Mouse (Mus musculus): ENCODE data around the gene Ddit4. TPM values are rescaled to one million over a fixed set of nuclear protein-coding genes. Genes with fewer than 3 reads are reported as not detected.
A peak's percentile ranks its signal among the peaks of the same experiment; 100 is the strongest.

The Ddit4 gene
- total RNA-seq, 4 experiments from 2014 or later, result 51.3 to 71.6 (median 61.4) TPM

DNA sequence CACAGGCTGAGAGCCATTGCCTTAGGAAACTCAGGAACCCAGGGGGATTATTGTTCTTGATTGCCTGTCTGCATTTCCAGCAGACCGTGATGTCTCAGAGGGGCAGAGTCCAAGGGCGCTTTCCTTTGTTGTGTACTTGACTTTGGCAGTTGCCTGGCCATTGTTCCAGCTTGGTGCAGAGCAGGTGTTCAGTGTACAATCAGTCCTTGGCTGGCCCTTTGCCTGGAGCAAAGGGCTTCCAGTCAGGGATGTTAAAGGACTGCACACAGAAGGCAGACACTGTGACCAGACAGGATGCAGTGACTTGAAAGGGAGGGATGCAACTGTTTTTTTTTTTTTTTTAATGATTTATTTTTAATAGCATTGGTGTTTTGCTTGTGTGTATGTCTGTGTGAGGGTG is 20.9 kb upstream of the Ddit4 start:
- DNase-seq (ENCODE audit: low spot score in 2 of 2), result no peak

DNA sequence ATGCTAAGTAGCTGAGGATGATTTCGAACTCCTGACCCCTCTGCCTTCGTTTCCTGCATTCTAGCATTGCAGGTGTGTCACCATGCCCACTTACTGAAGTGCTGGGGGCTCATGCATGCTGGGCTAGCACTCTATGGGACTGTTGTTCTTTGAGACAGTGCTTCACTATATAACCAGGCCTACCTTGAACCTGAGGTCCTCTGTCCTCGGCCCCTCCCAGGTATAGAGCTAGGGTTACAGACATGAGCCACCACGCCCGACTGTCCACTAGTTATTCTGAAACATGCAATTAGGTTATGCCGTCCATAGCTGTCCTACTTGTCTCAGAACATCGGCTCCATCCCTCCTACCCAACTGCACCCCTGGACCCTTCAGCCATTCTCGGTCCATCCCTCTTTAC is 20.2 kb upstream of the Ddit4 start:
- no peak for DNase-seq (ENCODE audit: low spot score in 2 of 2)

DNA sequence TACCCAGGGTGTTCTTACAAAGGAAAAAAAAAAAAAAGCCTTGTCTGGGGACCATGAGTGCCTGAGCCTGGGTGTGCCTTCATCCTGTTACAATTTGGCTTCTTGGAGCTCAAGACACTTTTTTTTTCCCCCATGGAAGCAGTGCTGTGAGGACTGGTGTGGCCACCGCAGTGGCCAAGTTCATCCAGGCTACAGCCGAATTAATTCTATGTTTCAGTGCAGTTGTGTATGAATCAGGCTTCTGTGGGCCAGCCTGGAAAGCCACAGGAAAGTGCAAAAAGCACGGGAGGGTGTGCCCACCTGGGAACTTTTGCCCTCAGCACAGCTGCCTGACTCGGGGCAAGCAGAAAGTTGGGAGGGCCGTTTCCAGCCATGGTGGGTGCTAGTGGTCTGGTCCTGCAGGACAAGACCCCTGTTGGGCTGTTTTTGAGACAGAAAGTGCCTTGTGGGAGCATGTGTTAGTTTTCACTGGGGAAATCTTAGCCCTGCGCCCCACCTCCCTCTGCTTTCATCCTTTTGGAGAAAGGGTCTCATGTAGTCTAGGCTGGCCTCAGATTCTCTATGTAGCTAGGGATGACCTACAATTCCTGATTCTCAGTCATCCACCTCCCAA is 18.9 kb upstream of the Ddit4 start:
- no peak for DNase-seq (ENCODE audit: low spot score in 2 of 2)

DNA sequence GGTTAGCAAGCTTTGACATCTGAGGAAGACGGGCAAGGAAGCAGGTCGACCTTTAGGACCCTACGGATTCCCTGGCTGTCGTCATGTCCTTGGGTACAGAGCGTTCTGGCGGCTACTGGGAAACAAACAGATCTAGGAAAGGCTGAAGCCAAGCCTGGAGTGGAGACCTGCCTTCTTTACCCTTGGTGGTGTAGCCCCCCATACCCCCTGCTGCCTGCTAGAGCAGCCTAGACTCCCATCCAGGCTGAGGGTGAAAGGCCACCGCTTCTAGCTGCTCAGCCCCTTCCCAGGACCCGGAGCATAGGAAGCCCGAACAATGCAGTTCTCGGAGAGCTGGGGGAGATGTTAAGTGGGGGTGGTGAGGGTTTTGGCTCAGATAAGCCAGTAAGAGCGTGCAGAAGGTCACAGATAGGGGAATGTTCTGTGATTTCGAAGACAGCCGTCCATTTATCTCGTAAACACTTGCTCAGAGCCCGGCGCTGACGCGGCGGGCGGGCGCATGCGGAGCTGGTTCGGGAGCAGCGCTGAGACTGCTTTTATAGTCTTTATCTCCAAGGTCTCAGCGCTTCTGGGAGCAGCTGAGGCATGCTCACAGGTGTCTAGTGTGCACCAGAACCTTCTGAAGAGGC is 18.3 kb upstream of the Ddit4 start:
- peak; percentile 64 to 78 for DNase-seq (ENCODE audit: low spot score in 2 of 2)

DNA sequence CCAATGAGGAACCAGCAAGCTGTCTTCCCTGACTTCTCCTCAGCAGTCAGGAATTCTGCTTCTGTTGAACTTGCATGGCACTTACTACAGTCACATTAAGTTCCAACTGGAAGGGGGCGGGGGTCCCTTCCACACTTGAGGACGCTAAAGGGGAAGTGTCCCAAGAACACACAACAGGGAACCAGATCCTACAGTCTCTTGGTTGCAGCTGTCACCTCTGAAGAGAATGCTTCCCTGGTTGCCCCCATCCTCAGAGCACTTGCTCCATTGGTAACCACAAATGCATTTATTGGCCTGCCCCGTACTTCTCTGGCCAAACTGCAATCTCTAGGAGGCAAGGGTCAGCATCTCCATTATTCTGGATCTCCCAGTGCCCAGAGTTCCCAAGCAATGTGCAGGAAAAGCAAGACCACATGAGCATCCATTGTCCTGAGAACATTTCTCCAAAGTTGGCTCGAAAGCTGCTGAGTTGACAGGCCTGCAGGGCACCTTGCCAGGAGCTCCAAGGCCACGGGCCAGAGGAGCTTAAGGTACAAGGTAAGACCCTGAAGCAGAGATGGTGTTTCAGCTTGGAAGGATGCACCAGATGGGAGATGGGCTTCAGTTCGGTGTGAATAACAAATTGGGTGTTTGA is 15.8 kb upstream of the Ddit4 start:
- DNase-seq (ENCODE audit: low spot score in 2 of 2), result no peak

- no peak for DNase-seq (ENCODE audit: low spot score in 2 of 2)
Observed at GRCm38 (mm10) chr10:59966743-59967142, 15.1 kb upstream of the Ddit4 start.

DNA sequence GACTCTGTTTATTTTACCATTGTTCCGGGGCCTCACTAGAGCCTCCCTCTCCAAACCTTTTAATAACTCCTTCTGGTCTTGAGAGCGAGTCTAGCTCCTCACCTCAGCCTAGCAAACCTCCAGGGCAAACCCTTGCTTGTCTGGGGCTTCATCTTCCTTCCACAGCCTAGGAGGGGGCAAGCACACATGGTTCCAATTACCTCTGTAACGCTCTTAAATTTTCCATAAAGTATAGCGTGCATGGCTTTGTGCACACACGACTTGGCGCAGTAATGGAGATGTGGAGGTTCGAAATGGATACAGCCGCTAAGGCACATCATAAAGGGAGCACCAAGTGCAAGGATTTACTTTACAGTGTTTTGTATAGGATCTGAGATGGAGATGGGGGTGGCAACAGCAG is 14.2 kb upstream of the Ddit4 start:
- DNase-seq (ENCODE audit: low spot score in 2 of 2), result no peak

- no peak for DNase-seq (ENCODE audit: low spot score in 2 of 2)
Observed at GRCm38 (mm10) chr10:59965362-59965695, 13.7 kb upstream of the Ddit4 start.

DNA sequence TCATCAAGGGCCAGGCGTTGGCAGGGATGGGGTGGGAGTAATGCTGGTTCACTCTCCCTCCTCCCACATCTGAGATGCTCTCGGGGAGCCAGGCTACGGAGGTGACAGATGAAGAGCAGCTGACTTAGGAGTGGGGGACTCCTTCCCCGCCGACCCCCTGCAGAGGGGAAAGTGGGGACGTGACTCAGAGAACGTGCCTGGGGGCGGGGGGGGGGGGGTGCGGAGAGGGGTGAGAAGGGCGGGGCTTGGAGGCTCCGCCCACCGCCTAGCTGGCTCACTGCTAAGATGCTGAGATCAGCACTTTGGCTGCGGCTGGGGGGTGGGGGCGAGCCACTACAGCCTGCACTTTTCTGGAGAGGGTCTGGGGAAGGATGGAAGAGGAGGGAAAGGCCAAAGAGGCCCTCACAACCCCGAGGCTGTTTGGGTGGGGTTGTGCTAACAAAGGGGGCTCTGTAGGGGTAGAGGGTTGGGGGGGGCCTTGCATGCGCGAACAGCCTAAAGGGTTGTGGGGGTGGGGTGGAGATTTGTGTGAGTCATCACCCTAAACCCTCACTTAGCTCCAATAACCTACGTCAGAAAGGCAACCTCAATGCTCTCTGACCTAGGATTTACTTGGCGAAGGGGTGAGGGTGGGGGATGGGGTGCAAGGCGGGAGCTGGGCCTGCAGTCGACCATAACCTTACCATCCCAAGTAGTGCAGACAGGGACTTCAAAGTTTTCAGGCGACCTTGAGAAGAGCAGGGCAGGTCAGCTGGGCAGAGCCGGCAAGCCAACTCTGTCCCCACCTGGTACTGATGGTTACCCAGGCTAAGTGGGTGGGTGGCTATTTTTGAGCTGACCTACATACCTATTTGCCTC is 13.1 kb upstream of the Ddit4 start:
- DNase-seq (ENCODE audit: low spot score in 2 of 2), result no peak

DNA sequence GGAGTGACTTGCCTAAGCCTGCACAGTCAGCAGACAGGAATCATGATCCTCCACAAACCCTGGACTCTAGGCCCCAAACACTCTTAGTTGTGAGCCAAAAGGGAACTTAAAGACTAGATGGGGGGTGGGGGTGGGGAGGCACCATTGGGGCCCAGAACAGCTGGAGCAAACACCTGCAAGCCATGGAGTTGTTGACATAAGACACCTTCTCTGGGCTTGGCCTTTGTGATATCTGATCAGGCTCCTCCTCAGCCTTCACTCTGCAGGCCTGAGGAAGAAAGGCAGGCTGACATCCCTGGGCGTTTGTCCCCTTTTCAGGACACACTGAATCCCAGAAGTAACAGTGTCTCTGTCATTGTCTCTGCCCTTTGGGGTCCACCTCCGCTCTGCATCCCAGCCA is 12.0 kb upstream of the Ddit4 start:
- DNase-seq (ENCODE audit: low spot score in 2 of 2), result no peak

DNA sequence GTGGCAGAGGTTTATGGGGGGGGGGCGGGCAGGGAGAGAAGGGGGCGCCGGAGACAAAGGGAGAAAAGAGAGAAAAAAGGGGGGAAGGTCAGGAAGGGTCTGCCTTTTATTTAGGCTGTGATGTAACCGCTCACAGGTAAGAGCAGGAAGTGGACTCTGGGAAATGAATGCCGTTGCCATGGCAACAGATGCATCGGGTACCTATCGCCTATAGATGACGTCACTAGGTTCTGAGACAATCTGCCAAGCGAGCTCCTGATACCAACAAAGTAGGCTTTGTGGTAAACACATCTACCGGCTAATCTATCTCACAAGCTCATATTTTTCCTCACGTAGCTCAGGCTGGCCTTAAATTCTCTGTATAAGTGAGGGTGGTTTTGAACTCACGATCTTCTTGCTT is 7.9 kb upstream of the Ddit4 start:
- no peak for DNase-seq (ENCODE audit: low spot score in 2 of 2)

DNA sequence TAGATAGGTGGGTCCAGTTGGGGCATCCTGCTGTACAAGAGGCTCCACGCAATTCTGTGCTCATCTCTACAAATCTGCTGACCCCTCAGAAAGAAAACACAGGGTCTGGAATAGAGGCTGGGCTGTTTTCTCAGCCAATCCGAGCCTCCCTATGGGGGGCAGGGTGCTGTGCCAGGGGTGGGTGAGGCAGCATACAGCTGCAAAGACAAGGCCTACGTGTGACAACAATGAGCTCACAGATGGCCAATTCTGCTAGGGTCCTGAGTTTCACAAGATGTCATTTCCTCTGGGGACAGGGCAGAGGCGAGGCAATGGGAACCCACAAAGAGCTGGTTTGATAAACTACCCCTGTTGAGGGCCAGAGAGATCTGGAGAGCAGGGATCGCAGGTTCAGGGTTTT is 6.8 kb upstream of the Ddit4 start:
- peak in 1 of 2 experiments; percentile 80 for DNase-seq (ENCODE audit: low spot score in 2 of 2)

- DNase-seq (ENCODE audit: low spot score in 2 of 2), result peak in 1 of 2 experiments; percentile 61
Observed at GRCm38 (mm10) chr10:59957171-59958149, 5.8 kb upstream of the Ddit4 start.

DNA sequence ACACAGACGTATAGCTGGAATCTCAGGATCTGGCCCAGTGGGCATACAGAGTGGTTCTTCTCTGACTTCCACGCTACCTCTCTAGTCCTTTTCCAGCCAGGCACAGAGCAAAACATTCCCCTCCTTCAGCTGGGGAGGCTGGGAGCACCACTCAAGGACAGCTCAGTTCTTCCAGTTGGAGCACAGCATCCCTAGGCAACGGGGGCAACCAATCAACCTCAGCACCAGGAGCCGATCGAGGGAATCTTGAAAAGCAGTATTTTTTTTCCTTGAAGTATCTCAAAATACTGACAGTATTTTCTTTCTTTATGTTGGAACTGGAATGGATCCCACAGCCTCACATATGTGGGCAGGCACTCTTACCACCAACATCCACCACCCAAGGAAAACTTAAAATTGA is 5.0 kb upstream of the Ddit4 start:
- no peak for DNase-seq (ENCODE audit: low spot score in 2 of 2)

DNA sequence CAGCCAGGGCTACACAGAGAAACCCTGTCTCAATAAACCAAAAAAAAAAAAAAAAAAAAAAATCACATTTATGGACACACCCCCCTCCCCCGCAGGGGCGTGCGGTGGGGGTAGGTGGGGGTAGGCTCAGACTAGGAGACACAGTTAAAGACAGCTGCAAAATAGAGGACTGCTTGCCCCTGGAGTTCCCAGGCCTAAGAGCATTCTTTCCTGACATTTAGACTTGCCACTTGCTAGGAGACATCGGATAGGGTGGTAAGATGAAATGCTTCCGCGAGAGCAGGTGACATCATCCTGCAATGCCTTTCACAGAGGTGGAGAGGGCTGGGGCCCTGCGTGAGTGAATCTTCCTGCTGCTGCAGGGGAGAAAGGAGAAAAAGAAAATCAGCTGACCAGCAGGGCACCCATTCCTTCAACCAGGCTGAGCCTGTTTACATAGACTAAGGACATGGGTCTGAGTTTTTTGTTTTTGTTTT is 2.0 kb upstream of the Ddit4 start:
- DNase-seq (ENCODE audit: low spot score in 2 of 2), result no peak

DNA sequence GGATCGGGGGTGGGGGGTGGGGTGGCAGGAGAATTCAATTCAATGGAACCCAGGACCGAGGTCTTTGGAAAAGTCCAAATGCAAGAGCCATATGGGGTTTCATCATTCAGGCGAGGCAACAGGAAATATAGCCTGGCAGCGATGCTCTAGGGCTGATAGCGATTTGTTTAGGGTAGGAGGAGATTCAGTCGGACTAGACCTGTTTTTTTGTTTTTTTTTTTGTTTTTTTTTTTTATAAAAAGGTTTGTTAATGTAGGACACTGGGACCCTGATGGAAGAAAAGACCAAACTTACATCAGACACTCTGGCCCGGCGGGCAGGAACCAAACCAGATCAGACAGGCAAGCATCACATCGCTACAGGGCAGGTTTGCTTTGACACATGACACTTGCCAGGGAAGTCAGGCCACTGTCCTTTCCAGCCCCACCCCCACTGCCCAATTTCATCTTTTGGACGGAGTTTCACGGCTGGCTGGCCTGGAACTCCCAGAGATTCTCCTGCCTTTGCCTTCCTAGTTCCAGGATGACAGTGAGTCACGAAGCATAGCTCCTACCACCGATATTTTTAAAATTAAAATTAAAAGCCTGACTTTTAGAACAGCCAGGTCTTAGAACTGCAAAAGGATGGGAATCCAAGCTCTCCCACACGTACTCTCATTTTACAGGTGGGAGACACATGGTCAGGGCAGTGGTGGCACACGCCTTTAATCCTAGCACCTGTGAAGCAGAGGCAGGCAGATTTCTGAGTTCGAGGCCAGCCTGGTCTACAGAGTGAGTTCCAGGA is 1.3 kb upstream of the Ddit4 start:
- no peak for DNase-seq (ENCODE audit: low spot score in 2 of 2)

- DNase-seq (ENCODE audit: low spot score in 2 of 2), result peak; percentile 62 to 67
Observed at GRCm38 (mm10) chr10:59952152-59952780, 632 bp upstream of the Ddit4 start.

DNA sequence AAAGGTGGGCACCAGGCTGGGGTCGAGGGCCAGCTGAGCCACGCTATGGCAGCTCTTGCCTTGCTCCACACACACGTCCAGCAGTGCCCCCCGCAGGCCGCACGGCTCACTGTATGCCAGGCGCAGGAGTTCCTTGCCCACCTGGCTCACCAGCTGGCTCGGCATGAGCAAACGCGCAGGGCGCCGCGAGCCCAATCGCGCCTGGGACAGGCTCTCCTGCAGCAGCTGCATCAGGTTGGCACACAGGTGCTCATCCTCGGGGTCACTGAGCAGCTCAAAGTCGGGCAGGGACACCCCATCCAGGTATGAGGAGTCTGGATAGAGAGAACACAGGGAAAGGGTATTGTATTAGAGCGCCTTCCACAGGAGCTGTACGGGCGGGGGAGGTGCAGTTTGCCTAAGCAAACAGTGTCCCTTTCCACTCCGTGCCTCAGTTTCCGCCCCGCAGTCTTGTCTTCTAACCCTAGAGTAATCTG is 880 bp downstream of the Ddit4 start:
- peak; percentile 83 for DNase-seq (ENCODE audit: low spot score in 2 of 2)

All from layer of hippocampus, adult 8-10 months (tissue).